Mouse (Mus musculus) forebrain, embryonic 16.5 days (tissue): Measurements from ENCODE around the gene Gab3. TPM values are rescaled to one million over a fixed set of nuclear protein-coding genes. Genes with fewer than 3 reads are reported as not detected.

ENCODE experiments used
- ATAC-seq: fragments of 200-750 bp; cut with Nextera tagmentation; 2 replicates; pipeline ENCODE4 v1.8.0; 2017; ENCODE audit warnings: mild to moderate bottlenecking, moderate library complexity
- H3K27ac ChIP-seq: fragments of 300-500 bp; sonication (generic); 2 replicates; pipeline ENCODE4 v1.5.1; 2014; ENCODE audit warnings: low read length, control low read depth
- H3K27me3 ChIP-seq: fragments of 300-500 bp; sonication (generic); replicated peaks from 2 replicates; pipeline ENCODE4 v1.6.1; 2014; ENCODE audit warnings: low read length; ENCODE audit not compliant: control insufficient read depth, insufficient read depth
- H3K36me3 ChIP-seq: fragments of 300-500 bp; sonication (generic); 2 replicates; pipeline ENCODE4 v1.6.1; 2014; ENCODE audit not compliant: control insufficient read depth, insufficient read depth
- H3K4me1 ChIP-seq: fragments of 300-500 bp; sonication (generic); replicated peaks from 2 replicates; pipeline ENCODE4 v1.6.1; 2014; ENCODE audit warnings: low read length; ENCODE audit not compliant: control insufficient read depth, insufficient read depth
- H3K4me2 ChIP-seq: fragments of 300-500 bp; sonication (generic); 2 replicates; pipeline ENCODE4 v1.6.1; 2014; ENCODE audit warnings: mild to moderate bottlenecking, low read length, control low read depth
- H3K4me3 ChIP-seq: fragments of 300-500 bp; sonication (generic); replicated peaks from 2 replicates; pipeline ENCODE4 v1.5.1; 2014; ENCODE audit warnings: mild to moderate bottlenecking, low read length, control low read depth
- H3K9ac ChIP-seq: fragments of 300-500 bp; sonication (generic); replicated peaks from 2 replicates; pipeline ENCODE4 v1.6.1; 2014; ENCODE audit warnings: low read depth, low read length, control low read depth
- H3K9me3 ChIP-seq: fragments of 300-500 bp; sonication (generic); 2 replicates; pipeline ENCODE4 v1.6.1; 2016; ENCODE audit warnings: low read length; ENCODE audit not compliant: control insufficient read depth
- WGBS: fragments of 180-500 bp; shearing (Covaris S2); extraction: QIAGEN DNeasy Blood & Tissue Kit; methylation state at CpG from one replicate; pipeline ENCODE4 v1.1.7; 2014; 5-methylcytosine and 5-hydroxymethylcytosine counted together
- polyA plus RNA-seq: library from polyadenylated mRNA; unstranded; fragments of >200 nt; fragmentation: Nextera tagmentation; extraction: Ambion mirVana; gene quantifications from 2 replicates; pipeline ENCODE4 v1.2.1, GENCODE M21; 2015

Gab3 gene
- polyA plus RNA-seq, 1 experiment from 2014 or later: 1.5 TPM

- WGBS: 18% methylated on average over 20 of the region's 23 CpGs
Observed at GRCm38 (mm10) chrX:75096163-75096770, 11.0 kb upstream of the Gab3 start.

GRCm38 (mm10) chrX:75095369-75096162 is 10.3 kb upstream of the Gab3 start, which contains the start of gene Dkc1:
Gene Dkc1, plus strand, starts transcription at chrX:75095854.
- Histone ChIP-seq H3K9ac (peak within 1 kb of the TSS; percentile 61), H3K27ac (peak within 1 kb of the TSS; percentile 69), H3K4me1 (0 out of 2 replicates have a peak, but pooled peaks cover 5% of the 10 kb centered on the region), H3K27me3 (no peaks in the 10 kb centered on the region), H3K36me3 (no peaks in the 10 kb centered on the region), H3K9me3 (no peaks in the 10 kb centered on the region), H3K4me2 (peak within 1 kb of the TSS; percentile 66), H3K4me3 (peak within 1 kb of the TSS; percentile 57)
- 15% methylated on average over 28 of the region's 29 CpGs for WGBS
- peak; percentile 98 for ATAC-seq

More at GRCm38 (mm10) chrX:75096163-75096770, 11.0 kb upstream of the Gab3 start:
- H3K36me3 ChIP-seq: no peaks in the 10 kb centered on the region
- ATAC-seq: no peak
- H3K27ac ChIP-seq: peak overlapping the region; percentile 69
- peak overlapping the region; percentile 61 for H3K9ac ChIP-seq
- H3K4me3 ChIP-seq: peak overlapping the region; percentile 57
- H3K27me3 ChIP-seq: no peaks in the 10 kb centered on the region
- H3K4me1 ChIP-seq: 0 out of 2 replicates have a peak, but pooled peaks cover 5% of the 10 kb centered on the region
- H3K9me3 ChIP-seq: no peaks in the 10 kb centered on the region
- peak overlapping the region; percentile 66 for H3K4me2 ChIP-seq

GRCm38 (mm10) chrX:75085654-75086053 is 396 bp upstream of the Gab3 start:
- Histone ChIP-seq H3K9ac (no peak overlapping the region), H3K27me3 (no peaks in the 10 kb centered on the region), H3K4me3 (no peak overlapping the region), H3K4me2 (no peak overlapping the region), H3K27ac (no peak overlapping the region), H3K36me3 (no peaks in the 10 kb centered on the region), H3K9me3 (no peaks in the 10 kb centered on the region), H3K4me1 (no peaks in the 10 kb centered on the region)
- WGBS: 18% methylated on average over 1 of the region's 1 CpGs
- no peak for ATAC-seq

- peak overlapping the region; percentile 5; the same call in 1 of the 2 replicates for H3K27ac ChIP-seq
- H3K4me3 ChIP-seq: peak overlapping the region; percentile 52
- ATAC-seq: peak; percentile 87
- H3K9me3 ChIP-seq: no peaks in the 10 kb centered on the region
- 23% methylated on average over 26 of the region's 26 CpGs for WGBS
- no peaks in the 10 kb centered on the region for H3K36me3 ChIP-seq
- no peaks in the 10 kb centered on the region for H3K4me1 ChIP-seq
- H3K9ac ChIP-seq: peak overlapping the region; percentile 50
- H3K27me3 ChIP-seq: no peaks in the 10 kb centered on the region
- peak overlapping the region; percentile 57 for H3K4me2 ChIP-seq
Observed at GRCm38 (mm10) chrX:75083982-75084773, 1.1 kb downstream of the Gab3 start.

GRCm38 (mm10) chrX:75082351-75082750 is 2.9 kb downstream of the Gab3 start:
- Histone ChIP-seq H3K4me3 (no peak overlapping the region), H3K4me2 (no peak overlapping the region), H3K27me3 (no peaks in the 10 kb centered on the region), H3K9ac (no peak overlapping the region), H3K4me1 (no peaks in the 10 kb centered on the region), H3K36me3 (no peaks in the 10 kb centered on the region), H3K9me3 (no peaks in the 10 kb centered on the region), H3K27ac (no peak overlapping the region)
- WGBS: 61% methylated on average over 2 of the region's 2 CpGs
- ATAC-seq: no peak

- 94% methylated on average over 2 of the region's 2 CpGs for WGBS
- H3K9me3 ChIP-seq: no peaks in the 10 kb centered on the region
- H3K4me3 ChIP-seq: no peak overlapping the region
- no peak overlapping the region for H3K9ac ChIP-seq
- ATAC-seq: no peak
- no peak overlapping the region for H3K4me2 ChIP-seq
- H3K36me3 ChIP-seq: no peaks in the 10 kb centered on the region
- H3K27ac ChIP-seq: no peak overlapping the region
- no peaks in the 10 kb centered on the region for H3K4me1 ChIP-seq
- no peaks in the 10 kb centered on the region for H3K27me3 ChIP-seq
Observed at GRCm38 (mm10) chrX:75056120-75056775, 29.0 kb downstream of the Gab3 start.

- no peak overlapping the region for H3K9ac ChIP-seq
- H3K4me3 ChIP-seq: no peak overlapping the region
- ATAC-seq: no peak
- WGBS: 51% methylated on average over 3 of the region's 3 CpGs
- H3K4me1 ChIP-seq: no peaks in the 10 kb centered on the region
- H3K36me3 ChIP-seq: no peaks in the 10 kb centered on the region
- H3K4me2 ChIP-seq: no peak overlapping the region
- no peaks in the 10 kb centered on the region for H3K9me3 ChIP-seq
- no peak overlapping the region for H3K27ac ChIP-seq
- H3K27me3 ChIP-seq: no peaks in the 10 kb centered on the region
Observed at GRCm38 (mm10) chrX:75046921-75047635, 38.2 kb downstream of the Gab3 start.

GRCm38 (mm10) chrX:75045931-75046330 is 39.3 kb downstream of the Gab3 start:
- Histone ChIP-seq H3K9me3 (no peaks in the 10 kb centered on the region), H3K27ac (no peak overlapping the region), H3K4me2 (no peak overlapping the region), H3K9ac (no peak overlapping the region), H3K4me1 (no peaks in the 10 kb centered on the region), H3K36me3 (no peaks in the 10 kb centered on the region), H3K4me3 (no peak overlapping the region), H3K27me3 (no peaks in the 10 kb centered on the region)
- no peak for ATAC-seq
- WGBS: 95% methylated on average over 1 of the region's 1 CpGs
